Mouse (Mus musculus): ENCODE results near the gene Selplg. TPM values are rescaled to one million over a fixed set of nuclear protein-coding genes. Genes with fewer than 3 reads are reported as not detected.

The Selplg gene
- polyA plus RNA-seq, 1 experiment from 2014 or later = 5.5 TPM

- peak overlapping the region; percentile 62 for H3K27ac ChIP-seq
- peaks cover 42% of the 10 kb centered on the region for H3K36me3 ChIP-seq
Observed at GRCm38 (mm10) chr5:113772905-113773519, 59.4 kb downstream of the Selplg start.

GRCm38 (mm10) chr5:113772450-113772895 lies 60.0 kb downstream of the Selplg start, which contains the start of the genes Sart3 and Iscu:
TSS of gene Sart3 (minus strand) at chr5:113772510.
TSS of gene Iscu (plus strand) at chr5:113772748.
- Histone ChIP-seq H3K4me3 (peak within 1 kb of the TSS; percentile 100), H3K27me3 (no peaks in the 10 kb centered on the region), H3K9me3 (no peaks in the 10 kb centered on the region), H3K9ac (peak within 1 kb of the TSS; percentile 92), H3K4me2 (peak within 1 kb of the TSS; percentile 90), H3K4me1 (peaks cover 34% of the 10 kb centered on the region), H3K27ac (peak within 1 kb of the TSS; percentile 98), H3K36me3 (peaks cover 45% of the 10 kb centered on the region)
- WGBS = under 1% methylated on average over 47 of the region's 49 CpGs
- peak; percentile 88 for ATAC-seq (ENCODE audit: insufficient number of reproducible peaks, low FRiP score, low TSS enrichment, low read depth)

More at GRCm38 (mm10) chr5:113772905-113773519, 59.4 kb downstream of the Selplg start:
- 0 out of 2 replicates have a peak, but pooled peaks have one; percentile 1 for ATAC-seq (ENCODE audit: insufficient number of reproducible peaks, low FRiP score, low TSS enrichment, low read depth)
- peaks cover 34% of the 10 kb centered on the region for H3K4me1 ChIP-seq
- H3K4me3 ChIP-seq = peak overlapping the region; percentile 100
- WGBS = under 1% methylated on average over 38 of the region's 38 CpGs
- no peaks in the 10 kb centered on the region for H3K9me3 ChIP-seq
- peak overlapping the region; percentile 90 for H3K4me2 ChIP-seq
- no peaks in the 10 kb centered on the region for H3K27me3 ChIP-seq
- H3K9ac ChIP-seq = peak overlapping the region; percentile 56

- Histone ChIP-seq H3K27me3 (no peaks in the 10 kb centered on the region), H3K9me3 (no peaks in the 10 kb centered on the region), H3K4me3 (peak overlapping the region; percentile 100), H3K27ac (peak overlapping the region; percentile 98), H3K4me2 (peak overlapping the region; percentile 90), H3K9ac (peak overlapping the region; percentile 92), H3K4me1 (peaks cover 34% of the 10 kb centered on the region), H3K36me3 (peaks cover 40% of the 10 kb centered on the region)
- under 1% methylated on average over 97 of the region's 97 CpGs for WGBS
- peak; percentile 80 for ATAC-seq (ENCODE audit: insufficient number of reproducible peaks, low FRiP score, low TSS enrichment, low read depth)
Observed at GRCm38 (mm10) chr5:113771213-113772162, 61.0 kb downstream of the Selplg start.

GRCm38 (mm10) chr5:113768806-113769205 lies 63.6 kb downstream of the Selplg start:
- ATAC-seq (ENCODE audit: insufficient number of reproducible peaks, low FRiP score, low TSS enrichment, low read depth) = no peak
- 89% methylated on average over 8 of the region's 8 CpGs for WGBS
- H3K36me3 ChIP-seq = peaks cover 28% of the 10 kb centered on the region

More at GRCm38 (mm10) chr5:113768806-113769205, 63.6 kb downstream of the Selplg start:
- H3K4me1 ChIP-seq = peaks cover 30% of the 10 kb centered on the region
- H3K4me2 ChIP-seq = no peak overlapping the region
- no peaks in the 10 kb centered on the region for H3K9me3 ChIP-seq
- H3K27ac ChIP-seq = no peak overlapping the region
- no peaks in the 10 kb centered on the region for H3K27me3 ChIP-seq
- no peak overlapping the region for H3K9ac ChIP-seq
- no peak overlapping the region for H3K4me3 ChIP-seq

Other genes with a start within 250 kb of the Selplg start
- gene Cmklr1, start 182.2 kb downstream of the Selplg start, polyA plus RNA-seq (2015; fragmentation: Nextera tagmentation; extraction: Ambion mirVana) = 10.4 and 12.0 TPM in 2 replicates
- not detected in 2 replicates for gene 1700069L16Rik, start 107.9 kb downstream of the Selplg start, polyA plus RNA-seq (2015; fragmentation: Nextera tagmentation; extraction: Ambion mirVana)
- 9.0 and 9.3 TPM in 2 replicates for gene Ficd, start 96.8 kb downstream of the Selplg start, polyA plus RNA-seq (2015; fragmentation: Nextera tagmentation; extraction: Ambion mirVana)
- gene Sart3, start 60.1 kb downstream of the Selplg start, polyA plus RNA-seq (2015; fragmentation: Nextera tagmentation; extraction: Ambion mirVana) = 38.4 and 45.9 TPM in 2 replicates
- 91.0 and 99.0 TPM in 2 replicates for gene Iscu, start 59.9 kb downstream of the Selplg start, polyA plus RNA-seq (2015; fragmentation: Nextera tagmentation; extraction: Ambion mirVana)
- 202 and 204 TPM in 2 replicates for gene Tmem119, start 32.1 kb downstream of the Selplg start, polyA plus RNA-seq (2015; fragmentation: Nextera tagmentation; extraction: Ambion mirVana)
- gene Coro1c, start 76.1 kb upstream of the Selplg start, polyA plus RNA-seq (2015; fragmentation: Nextera tagmentation; extraction: Ambion mirVana) = 98.4 and 105 TPM in 2 replicates
- 10.3 and 13.2 TPM in 2 replicates for gene Ssh1, start 161.2 kb upstream of the Selplg start, polyA plus RNA-seq (2015; fragmentation: Nextera tagmentation; extraction: Ambion mirVana)
- gene Dao, start 171.1 kb upstream of the Selplg start, polyA plus RNA-seq (2015; fragmentation: Nextera tagmentation; extraction: Ambion mirVana) = not detected in 2 replicates
- gene Usp30, start 232.8 kb upstream of the Selplg start, polyA plus RNA-seq (2015; fragmentation: Nextera tagmentation; extraction: Ambion mirVana) = 11.8 and 11.9 TPM in 2 replicates

All from limb, embryonic 15.5 days (tissue).